Mouse (Mus musculus): ENCODE data around the gene Arfgef2. TPM values are rescaled to one million over a fixed set of nuclear protein-coding genes. Genes with fewer than 3 reads are reported as not detected.

Arfgef2 gene
- polyA plus RNA-seq, 1 experiment = 11.6 TPM

DNA sequence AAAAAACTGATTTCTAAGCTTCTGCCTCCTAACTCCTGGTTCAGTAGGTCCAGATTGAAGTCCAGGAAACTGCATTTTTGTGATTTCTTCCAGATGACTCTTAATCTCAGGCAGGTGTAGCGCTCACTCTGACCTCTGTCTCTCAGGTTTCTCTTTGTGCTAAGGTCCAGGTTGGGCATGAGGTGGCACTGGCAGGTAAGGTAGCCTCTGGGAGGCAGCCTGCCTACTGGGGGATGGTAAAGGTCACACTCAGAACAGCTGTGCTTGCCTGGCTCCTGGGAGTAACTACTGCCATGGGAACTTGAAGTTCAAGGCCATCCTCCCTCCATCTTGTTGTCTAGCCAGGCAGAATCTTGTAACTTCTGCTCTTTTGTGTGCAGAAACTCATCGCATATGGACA lies 28.7 kb downstream of the Arfgef2 start:
- no peak overlapping the region for H3K27ac ChIP-seq (ENCODE audit: insufficient read depth, low read depth, low read length)
- H3K4me3 ChIP-seq (ENCODE audit: low read depth, low read length) = no peak overlapping the region
- TF ChIP-seq CTCF (IDR thresholded peaks at IDR 0.05; ENCODE audit: extremely low read depth, insufficient read length, insufficient replicate concordance, low read depth, low read length) (no peak), POLR2A (IDR thresholded peaks at IDR 0.05; ENCODE audit: low read depth, low read length) (no peak)
- H3K4me1 ChIP-seq (ENCODE audit: control insufficient read depth, insufficient read depth, insufficient read length, low read length) = peaks cover 4% of the 10 kb centered on the region; the same call in 1 of the 2 replicates
- H3K27me3 ChIP-seq (ENCODE audit: control insufficient read depth, insufficient read depth, low read length) = no peaks in the 10 kb centered on the region
- peaks cover 54% of the 10 kb centered on the region for H3K36me3 ChIP-seq (ENCODE audit: control insufficient read depth, insufficient read depth, low read length)
- WGBS = 73% methylated on average over 2 of the region's 2 CpGs

DNA sequence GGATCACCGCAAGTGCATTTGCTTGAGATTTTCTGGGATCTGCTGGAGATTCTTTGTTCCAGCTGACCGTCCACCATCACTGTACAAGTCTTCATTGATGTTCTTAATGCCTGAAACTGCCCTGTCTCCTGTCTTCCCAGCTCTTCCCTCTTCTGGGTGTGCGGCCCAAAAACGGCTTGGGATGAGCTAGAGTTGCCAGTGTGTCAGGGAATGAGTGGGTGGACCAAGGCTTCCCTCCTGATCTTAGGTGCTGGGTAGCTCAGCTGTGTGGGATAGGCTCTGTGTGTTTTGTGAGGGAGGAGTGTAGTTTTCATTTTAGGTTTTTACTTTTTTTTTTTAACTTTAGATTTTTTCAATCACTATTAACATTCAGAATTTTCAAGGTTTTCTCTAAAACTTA lies 29.4 kb downstream of the Arfgef2 start:
- no peak overlapping the region for H3K4me3 ChIP-seq (ENCODE audit: low read depth, low read length)
- WGBS = 91% methylated on average over 4 of the region's 4 CpGs
- H3K27me3 ChIP-seq (ENCODE audit: control insufficient read depth, insufficient read depth, low read length) = no peaks in the 10 kb centered on the region
- peaks cover 54% of the 10 kb centered on the region for H3K36me3 ChIP-seq (ENCODE audit: control insufficient read depth, insufficient read depth, low read length)
- H3K4me1 ChIP-seq (ENCODE audit: control insufficient read depth, insufficient read depth, insufficient read length, low read length) = peaks cover 4% of the 10 kb centered on the region; the same call in 1 of the 2 replicates
- no peak overlapping the region for H3K27ac ChIP-seq (ENCODE audit: insufficient read depth, low read depth, low read length)
- TF ChIP-seq CTCF (IDR thresholded peaks at IDR 0.05; ENCODE audit: extremely low read depth, insufficient read length, insufficient replicate concordance, low read depth, low read length) = no peak
- no peak for TF ChIP-seq POLR2A (IDR thresholded peaks at IDR 0.05; ENCODE audit: low read depth, low read length)

DNA sequence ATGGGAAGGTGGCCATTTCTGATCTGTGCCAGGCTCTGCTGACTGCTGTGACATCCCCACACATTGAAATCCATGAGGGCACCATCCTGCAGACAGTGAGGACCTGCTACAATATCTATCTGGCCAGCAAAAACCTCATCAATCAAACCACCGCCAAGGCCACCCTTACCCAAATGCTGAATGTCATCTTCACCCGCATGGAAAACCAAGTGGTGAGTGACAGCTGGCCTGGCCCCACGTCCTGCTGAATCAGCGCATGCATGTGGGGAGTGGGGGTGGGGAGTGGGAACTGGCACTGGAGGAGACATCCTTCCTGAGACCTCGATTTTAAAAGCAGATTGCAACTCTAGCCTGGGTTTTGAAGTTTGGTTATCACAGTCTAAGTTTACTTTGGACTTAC lies 30.2 kb downstream of the Arfgef2 start:
- Histone ChIP-seq H3K27ac (ENCODE audit: insufficient read depth, low read depth, low read length) (no peak overlapping the region), H3K4me3 (ENCODE audit: low read depth, low read length) (no peak overlapping the region), H3K27me3 (ENCODE audit: control insufficient read depth, insufficient read depth, low read length) (no peaks in the 10 kb centered on the region), H3K4me1 (ENCODE audit: control insufficient read depth, insufficient read depth, insufficient read length, low read length) (peaks cover 2% of the 10 kb centered on the region; the same call in 1 of the 2 replicates), H3K36me3 (ENCODE audit: control insufficient read depth, insufficient read depth, low read length) (peaks cover 53% of the 10 kb centered on the region)
- 73% methylated on average over 5 of the region's 5 CpGs for WGBS
- no peak for TF ChIP-seq POLR2A (IDR thresholded peaks at IDR 0.05; ENCODE audit: low read depth, low read length)
- no peak for TF ChIP-seq CTCF (IDR thresholded peaks at IDR 0.05; ENCODE audit: extremely low read depth, insufficient read length, insufficient replicate concordance, low read depth, low read length)

DNA sequence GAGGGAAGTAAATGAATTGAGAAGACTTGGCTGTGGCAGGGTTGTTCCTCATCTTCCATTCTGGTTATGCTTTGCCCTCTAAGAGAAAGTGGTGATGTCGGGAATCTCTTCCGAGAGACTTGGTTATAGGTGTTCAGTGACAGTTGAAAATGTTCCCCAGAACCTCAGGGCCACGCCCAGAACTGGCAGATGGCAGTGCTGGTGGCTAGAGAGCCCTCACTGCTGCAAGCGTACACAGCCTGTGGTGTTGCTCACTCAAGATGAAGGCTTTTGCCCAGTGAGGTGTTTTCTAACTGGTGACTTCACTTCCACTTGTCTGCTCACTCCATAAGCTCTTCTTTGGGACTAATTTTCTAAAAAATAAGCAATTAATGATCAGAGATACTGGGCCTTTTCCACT lies 36.4 kb downstream of the Arfgef2 start:
- Histone ChIP-seq H3K27me3 (ENCODE audit: control insufficient read depth, insufficient read depth, low read length) (no peaks in the 10 kb centered on the region), H3K4me1 (ENCODE audit: control insufficient read depth, insufficient read depth, insufficient read length, low read length) (no peaks in the 10 kb centered on the region), H3K27ac (ENCODE audit: insufficient read depth, low read depth, low read length) (no peak overlapping the region), H3K36me3 (ENCODE audit: control insufficient read depth, insufficient read depth, low read length) (peaks cover 56% of the 10 kb centered on the region), H3K4me3 (ENCODE audit: low read depth, low read length) (no peak overlapping the region)
- 77% methylated on average over 4 of the region's 4 CpGs for WGBS
- no peak for TF ChIP-seq CTCF (IDR thresholded peaks at IDR 0.05; ENCODE audit: extremely low read depth, insufficient read length, insufficient replicate concordance, low read depth, low read length)
- TF ChIP-seq POLR2A (IDR thresholded peaks at IDR 0.05; ENCODE audit: low read depth, low read length) = no peak

DNA sequence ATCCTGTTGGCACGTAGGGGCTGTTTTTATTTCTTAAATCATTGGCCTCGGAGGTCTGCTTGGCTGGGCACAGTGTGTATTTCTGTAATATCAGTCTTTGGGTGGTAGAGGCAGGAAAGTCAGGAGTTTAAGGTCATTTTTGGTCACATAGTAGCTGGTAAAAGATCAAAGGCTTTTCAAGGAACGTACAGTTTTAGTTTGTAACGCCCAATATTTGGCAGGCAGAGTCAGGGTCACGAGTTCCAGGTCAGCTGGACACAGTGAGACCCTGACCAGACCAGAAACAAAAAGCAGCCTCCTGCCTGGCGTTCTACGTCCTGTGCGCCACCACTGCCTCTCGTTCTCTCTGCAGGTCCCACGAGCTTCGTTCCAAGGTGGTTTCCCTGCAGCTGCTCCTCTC lies 45.3 kb downstream of the Arfgef2 start:
- TF ChIP-seq POLR2A (IDR thresholded peaks at IDR 0.05; ENCODE audit: low read depth, low read length) (no peak), CTCF (IDR thresholded peaks at IDR 0.05; ENCODE audit: extremely low read depth, insufficient read length, insufficient replicate concordance, low read depth, low read length) (no peak)

DNA sequence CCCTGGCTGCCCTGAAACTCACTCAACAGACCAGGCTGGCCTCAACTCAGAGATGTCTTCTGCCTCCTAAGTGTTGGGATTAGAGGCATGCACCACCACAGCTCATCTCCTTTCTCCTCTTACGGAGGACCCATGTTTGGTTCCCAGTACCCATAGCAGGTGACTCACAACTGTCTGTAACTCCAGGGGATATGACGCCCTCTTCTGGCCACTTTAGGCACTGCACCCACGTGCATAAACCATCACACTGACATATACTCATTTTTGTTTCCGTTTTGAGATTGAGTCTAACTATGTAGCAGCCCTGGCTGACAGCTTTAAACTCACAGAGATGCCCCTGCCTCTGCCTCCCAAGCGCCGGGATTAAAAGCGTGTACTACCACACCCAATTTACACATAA lies 46.9 kb downstream of the Arfgef2 start:
- H3K36me3 ChIP-seq (ENCODE audit: control insufficient read depth, insufficient read depth, low read length) = peaks cover 73% of the 10 kb centered on the region
- TF ChIP-seq CTCF (IDR thresholded peaks at IDR 0.05; ENCODE audit: extremely low read depth, insufficient read length, insufficient replicate concordance, low read depth, low read length) (peak; percentile 55; the same call in 1 of the 2 replicates), POLR2A (IDR thresholded peaks at IDR 0.05; ENCODE audit: low read depth, low read length) (no peak)
- no peak overlapping the region for H3K4me3 ChIP-seq (ENCODE audit: low read depth, low read length)
- H3K27ac ChIP-seq (ENCODE audit: insufficient read depth, low read depth, low read length) = no peak overlapping the region
- no peaks in the 10 kb centered on the region for H3K27me3 ChIP-seq (ENCODE audit: control insufficient read depth, insufficient read depth, low read length)
- H3K4me1 ChIP-seq (ENCODE audit: control insufficient read depth, insufficient read depth, insufficient read length, low read length) = no peaks in the 10 kb centered on the region
- 94% methylated on average over 7 of the region's 7 CpGs for WGBS

More for the DNA sequence above, 45.3 kb downstream of the Arfgef2 start:
- WGBS = 88% methylated on average over 11 of the region's 11 CpGs
- peaks cover 70% of the 10 kb centered on the region for H3K36me3 ChIP-seq (ENCODE audit: control insufficient read depth, insufficient read depth, low read length)
- no peaks in the 10 kb centered on the region for H3K4me1 ChIP-seq (ENCODE audit: control insufficient read depth, insufficient read depth, insufficient read length, low read length)
- H3K27me3 ChIP-seq (ENCODE audit: control insufficient read depth, insufficient read depth, low read length) = no peaks in the 10 kb centered on the region
- H3K27ac ChIP-seq (ENCODE audit: insufficient read depth, low read depth, low read length) = no peak overlapping the region
- no peak overlapping the region for H3K4me3 ChIP-seq (ENCODE audit: low read depth, low read length)

DNA sequence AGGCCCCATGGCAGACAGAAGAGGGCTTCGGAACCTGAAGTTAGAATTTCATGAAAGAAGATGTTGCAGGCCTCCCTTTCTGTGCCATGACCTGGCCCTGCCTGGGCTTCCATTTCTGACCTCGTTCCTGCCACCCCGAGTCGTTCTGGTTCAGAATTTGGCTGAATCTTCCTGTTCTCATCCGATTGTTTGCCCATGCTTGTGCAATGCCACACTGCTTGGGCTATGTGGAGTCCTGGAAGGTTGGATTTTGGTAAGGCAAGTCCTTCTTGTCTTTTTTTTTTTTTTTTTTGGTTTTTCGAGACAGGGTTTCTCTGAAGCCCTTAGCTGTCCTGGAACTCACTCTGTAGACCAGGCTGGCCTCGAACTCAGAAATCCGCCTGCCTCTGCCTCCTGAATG lies 50.4 kb downstream of the Arfgef2 start:
- H3K4me3 ChIP-seq (ENCODE audit: low read depth, low read length) = no peak overlapping the region
- 97% methylated on average over 8 of the region's 8 CpGs for WGBS
- TF ChIP-seq POLR2A (IDR thresholded peaks at IDR 0.05; ENCODE audit: low read depth, low read length) (no peak), CTCF (IDR thresholded peaks at IDR 0.05; ENCODE audit: extremely low read depth, insufficient read length, insufficient replicate concordance, low read depth, low read length) (no peak)
- no peak overlapping the region for H3K27ac ChIP-seq (ENCODE audit: insufficient read depth, low read depth, low read length)
- H3K36me3 ChIP-seq (ENCODE audit: control insufficient read depth, insufficient read depth, low read length) = peaks cover 80% of the 10 kb centered on the region
- no peaks in the 10 kb centered on the region for H3K4me1 ChIP-seq (ENCODE audit: control insufficient read depth, insufficient read depth, insufficient read length, low read length)
- H3K27me3 ChIP-seq (ENCODE audit: control insufficient read depth, insufficient read depth, low read length) = no peaks in the 10 kb centered on the region

All from small intestine, adult 2 months (tissue).